Mouse (Mus musculus): ENCODE data around the gene Prss42. TPM values are rescaled to one million over a fixed set of nuclear protein-coding genes. Genes with fewer than 3 reads are reported as not detected.
A peak's percentile ranks its signal among the peaks of the same experiment; 100 is the strongest.

Prss42 gene
- polyA plus RNA-seq, 1 experiment from 2014 or later: not detected

DNA sequence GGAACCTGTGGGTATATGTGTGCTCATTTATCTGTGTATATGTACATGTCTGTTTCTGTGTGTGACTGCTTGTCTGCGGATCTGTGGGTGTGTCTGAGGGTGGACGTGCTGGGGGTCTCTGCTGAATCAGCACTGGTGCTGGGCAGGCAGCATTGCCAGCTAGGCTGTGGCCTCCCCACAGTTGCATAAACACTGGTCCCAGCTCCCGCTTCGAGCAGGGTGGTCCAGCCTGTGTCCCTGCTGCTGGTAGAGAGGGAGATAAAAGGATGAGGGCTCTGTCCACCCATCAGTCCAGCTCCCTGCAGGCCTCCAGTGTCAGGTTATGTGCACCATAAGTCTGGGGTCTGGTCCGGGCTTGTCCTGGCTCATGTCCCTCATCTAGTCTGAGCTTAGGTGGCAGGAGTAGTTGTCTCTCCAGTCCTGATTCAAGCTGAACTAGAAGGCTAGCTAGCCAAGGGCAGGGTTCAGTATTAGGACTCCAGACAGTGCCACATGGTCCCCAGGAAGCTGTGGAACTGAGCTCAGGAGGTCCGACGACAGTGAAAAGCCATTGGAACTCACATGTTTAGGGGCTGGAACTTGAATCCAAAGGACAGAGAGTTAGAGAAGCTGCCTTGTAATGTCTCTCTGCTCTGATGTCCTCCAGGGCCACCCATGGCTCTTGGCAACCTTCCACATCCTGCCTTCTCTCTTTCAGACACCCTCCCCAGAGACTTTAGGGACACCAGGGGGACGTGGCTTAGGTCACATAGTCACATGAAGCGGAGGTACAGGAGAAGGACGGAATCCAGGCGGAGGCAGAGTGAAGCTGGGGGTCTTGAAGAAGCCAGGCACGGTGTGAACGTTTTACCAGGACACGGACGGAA, 23.3 kb upstream of the Prss42 start:
- H3K9me3 ChIP-seq: no peaks in the 10 kb centered on the region
- H3K27me3 ChIP-seq (replicated peaks; ENCODE audit: low read depth, poor library complexity, severe bottlenecking): peaks cover 22% of the 10 kb centered on the region
- WGBS: 79% methylated on average over 15 of the region's 15 CpGs
- DNase-seq (ENCODE audit: low spot score): no peak
- peaks cover 7% of the 10 kb centered on the region for H3K4me1 ChIP-seq
- H3K27ac ChIP-seq (replicated peaks): 0 out of 2 replicates have a peak overlapping the region, but pooled peaks have one; percentile 32
- no peak overlapping the region for H3K4me3 ChIP-seq
- H3K36me3 ChIP-seq (replicated peaks): no peaks in the 10 kb centered on the region

DNA sequence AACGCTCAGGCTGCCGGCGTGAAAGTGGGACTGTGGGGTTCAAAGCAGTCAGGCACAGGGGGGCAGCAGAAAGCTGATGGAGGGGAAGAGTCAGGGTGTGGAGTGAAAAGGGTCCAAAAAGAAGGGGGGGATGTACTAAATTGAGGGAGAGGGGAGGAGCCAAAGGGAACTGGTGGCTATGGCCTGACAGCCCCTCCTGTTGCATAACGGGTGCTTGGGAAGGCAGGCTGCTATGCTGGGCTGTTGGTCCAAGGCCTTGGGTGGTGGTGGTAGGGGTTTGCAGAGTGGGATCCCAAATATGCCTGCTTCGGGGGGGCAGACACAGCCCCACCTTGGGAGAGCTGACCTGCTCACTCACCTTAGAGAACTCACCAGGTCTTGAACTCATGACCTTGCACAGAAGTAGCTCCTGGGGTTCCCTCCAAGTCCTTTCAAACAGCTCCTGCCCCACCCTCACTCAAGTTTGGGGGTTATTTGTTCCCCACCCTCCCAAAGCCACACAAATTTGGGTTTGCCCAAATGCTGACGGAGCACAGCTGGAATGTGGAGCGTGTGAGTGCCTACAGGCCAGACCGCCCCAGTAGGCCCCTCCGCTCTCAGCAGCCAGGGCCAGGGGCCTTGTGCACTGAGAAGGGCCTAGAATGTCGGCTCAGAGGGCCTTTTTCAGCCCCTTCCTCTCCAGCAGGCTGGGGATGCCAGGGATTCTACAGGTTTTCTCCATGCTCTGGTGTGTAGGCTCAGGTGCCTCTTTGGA, 22.5 kb upstream of the Prss42 start:
- peaks cover 9% of the 10 kb centered on the region for H3K4me1 ChIP-seq
- 0 out of 2 replicates have a peak overlapping the region, but pooled peaks have one; percentile 32 for H3K27ac ChIP-seq (replicated peaks)
- H3K36me3 ChIP-seq (replicated peaks): no peaks in the 10 kb centered on the region
- no peak overlapping the region for H3K4me3 ChIP-seq
- no peaks in the 10 kb centered on the region for H3K9me3 ChIP-seq
- 82% methylated on average over 10 of the region's 10 CpGs for WGBS
- peaks cover 30% of the 10 kb centered on the region for H3K27me3 ChIP-seq (replicated peaks; ENCODE audit: low read depth, poor library complexity, severe bottlenecking)
- DNase-seq (ENCODE audit: low spot score): no peak

- Histone ChIP-seq H3K4me1 (peaks cover 33% of the 10 kb centered on the region), H3K36me3 (replicated peaks) (no peaks in the 10 kb centered on the region)
- WGBS: 84% methylated on average over 1 of the region's 1 CpGs
Measured at GRCm38 (mm10) chr9:110778100-110778499, 19.9 kb upstream of the Prss42 start.

GRCm38 (mm10) chr9:110778559-110778958, 19.4 kb upstream of the Prss42 start:
- Histone ChIP-seq H3K27me3 (replicated peaks; ENCODE audit: low read depth, poor library complexity, severe bottlenecking) (peaks cover 43% of the 10 kb centered on the region), H3K36me3 (replicated peaks) (no peaks in the 10 kb centered on the region), H3K27ac (replicated peaks) (no peak overlapping the region), H3K4me3 (no peak overlapping the region), H3K9me3 (no peaks in the 10 kb centered on the region), H3K4me1 (peaks cover 37% of the 10 kb centered on the region)
- 83% methylated on average over 7 of the region's 7 CpGs for WGBS
- DNase-seq (ENCODE audit: low spot score): no peak

More at GRCm38 (mm10) chr9:110778100-110778499, 19.9 kb upstream of the Prss42 start:
- DNase-seq (ENCODE audit: low spot score): no peak
- Histone ChIP-seq H3K27me3 (replicated peaks; ENCODE audit: low read depth, poor library complexity, severe bottlenecking) (peaks cover 43% of the 10 kb centered on the region), H3K9me3 (no peaks in the 10 kb centered on the region), H3K4me3 (no peak overlapping the region), H3K27ac (replicated peaks) (no peak overlapping the region)

DNA sequence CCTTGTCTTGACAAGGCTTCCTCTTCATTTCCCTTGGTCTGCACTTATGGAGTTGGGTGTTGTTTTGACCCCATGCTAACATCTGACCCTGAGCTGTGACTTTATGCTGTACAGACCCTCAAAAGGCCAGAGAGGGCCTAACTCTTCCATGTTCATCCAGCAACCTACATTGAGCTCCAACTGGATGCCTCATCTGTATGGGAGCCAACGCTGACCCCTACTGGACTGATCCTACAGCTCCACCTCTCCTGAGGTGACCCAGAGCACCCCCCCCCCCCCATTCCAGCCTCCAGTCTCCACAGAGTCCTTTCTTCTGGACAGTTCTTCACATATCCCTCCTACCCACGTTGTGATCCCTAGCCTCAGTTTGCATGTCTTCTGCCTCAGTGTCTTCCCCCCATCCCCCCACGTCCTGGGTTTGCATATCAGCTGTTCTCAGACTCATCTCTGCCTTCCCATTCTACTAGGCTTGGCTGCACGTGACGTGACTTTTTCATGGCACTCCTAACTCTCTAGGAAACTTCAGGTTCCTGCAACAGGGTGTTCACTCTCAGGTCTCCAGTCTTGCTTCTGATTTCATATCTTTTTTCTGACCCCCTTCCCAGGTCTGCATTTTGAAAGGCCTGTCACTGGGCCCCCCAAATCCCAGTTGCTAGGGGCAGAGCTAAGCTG, 18.6 kb upstream of the Prss42 start:
- 59% methylated on average over 5 of the region's 5 CpGs for WGBS
- Histone ChIP-seq H3K4me3 (no peak overlapping the region), H3K4me1 (peaks cover 44% of the 10 kb centered on the region), H3K27me3 (replicated peaks; ENCODE audit: low read depth, poor library complexity, severe bottlenecking) (peaks cover 43% of the 10 kb centered on the region), H3K27ac (replicated peaks) (no peak overlapping the region), H3K9me3 (no peaks in the 10 kb centered on the region), H3K36me3 (replicated peaks) (no peaks in the 10 kb centered on the region)
- peak; percentile 30 for DNase-seq (ENCODE audit: low spot score)

DNA sequence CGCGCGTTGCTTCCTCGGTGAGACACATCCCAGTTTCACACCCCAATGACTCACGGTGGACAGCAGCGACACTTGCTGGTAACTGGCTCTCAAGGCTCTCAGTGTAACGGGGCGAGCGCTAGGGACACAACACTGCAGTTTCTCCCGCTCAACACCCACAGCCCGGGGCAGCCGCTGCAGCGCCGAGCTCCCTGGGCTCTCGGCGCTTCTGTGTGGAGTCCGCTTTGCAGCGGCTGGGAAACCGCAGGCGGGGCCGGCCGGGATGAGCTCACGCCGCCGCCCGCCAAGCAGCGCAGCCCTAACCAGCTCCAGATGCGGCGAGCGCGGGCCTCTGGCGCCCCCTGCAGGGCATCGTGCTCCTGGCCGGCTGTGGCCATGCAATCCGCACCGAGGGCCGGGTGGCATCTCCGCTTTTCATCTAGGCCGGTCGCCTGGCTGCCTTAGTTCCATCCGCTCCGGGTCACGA, 16.7 kb upstream of the Prss42 start:
- DNase-seq (ENCODE audit: low spot score): peak; percentile 98
- peaks cover 44% of the 10 kb centered on the region for H3K4me1 ChIP-seq
- WGBS: under 1% methylated on average over 43 of the region's 43 CpGs
- peak overlapping the region; percentile 87 for H3K27ac ChIP-seq (replicated peaks)
- no peaks in the 10 kb centered on the region for H3K9me3 ChIP-seq
- peak overlapping the region; percentile 57 for H3K4me3 ChIP-seq
- no peaks in the 10 kb centered on the region for H3K36me3 ChIP-seq (replicated peaks)
- peaks cover 43% of the 10 kb centered on the region for H3K27me3 ChIP-seq (replicated peaks; ENCODE audit: low read depth, poor library complexity, severe bottlenecking)

- WGBS: under 1% methylated on average over 23 of the region's 23 CpGs
- H3K4me1 ChIP-seq: peaks cover 44% of the 10 kb centered on the region
- peak overlapping the region; percentile 57 for H3K4me3 ChIP-seq
- peaks cover 43% of the 10 kb centered on the region for H3K27me3 ChIP-seq (replicated peaks; ENCODE audit: low read depth, poor library complexity, severe bottlenecking)
- H3K9me3 ChIP-seq: no peaks in the 10 kb centered on the region
- H3K36me3 ChIP-seq (replicated peaks): no peaks in the 10 kb centered on the region
- H3K27ac ChIP-seq (replicated peaks): peak overlapping the region; percentile 87
- DNase-seq (ENCODE audit: low spot score): peak; percentile 91
Measured at GRCm38 (mm10) chr9:110781731-110782130, 16.2 kb upstream of the Prss42 start.

DNA sequence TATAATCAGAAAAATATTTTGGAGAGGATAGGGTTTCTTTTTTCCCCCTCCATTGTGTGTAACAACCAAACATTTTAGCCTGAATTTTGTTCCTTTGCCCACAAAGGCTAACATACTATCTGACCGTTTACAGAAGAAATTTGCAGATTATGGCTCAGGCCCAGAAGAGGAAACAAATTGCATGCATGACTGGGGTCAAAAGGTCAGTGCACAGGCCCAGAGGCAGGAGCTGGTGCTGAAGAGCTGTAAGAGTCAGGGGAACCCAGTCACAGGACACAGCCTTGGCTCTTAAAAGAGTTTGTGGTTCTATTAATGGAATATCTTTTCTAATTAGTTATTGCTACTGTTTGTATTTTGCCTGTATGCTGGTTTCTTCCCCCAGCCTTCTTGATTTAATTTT, 14.4 kb upstream of the Prss42 start:
- Histone ChIP-seq H3K36me3 (replicated peaks) (no peaks in the 10 kb centered on the region), H3K27me3 (replicated peaks; ENCODE audit: low read depth, poor library complexity, severe bottlenecking) (peaks cover 29% of the 10 kb centered on the region), H3K27ac (replicated peaks) (no peak overlapping the region), H3K4me3 (no peak overlapping the region), H3K9me3 (no peaks in the 10 kb centered on the region), H3K4me1 (peaks cover 44% of the 10 kb centered on the region)
- WGBS: 13% methylated on average over 1 of the region's 1 CpGs
- peak; percentile 40 for DNase-seq (ENCODE audit: low spot score)

- WGBS: 89% methylated on average over 3 of the region's 3 CpGs
- peaks cover 11% of the 10 kb centered on the region for H3K4me1 ChIP-seq
Measured at GRCm38 (mm10) chr9:110788169-110788568, 9.8 kb upstream of the Prss42 start.

DNA sequence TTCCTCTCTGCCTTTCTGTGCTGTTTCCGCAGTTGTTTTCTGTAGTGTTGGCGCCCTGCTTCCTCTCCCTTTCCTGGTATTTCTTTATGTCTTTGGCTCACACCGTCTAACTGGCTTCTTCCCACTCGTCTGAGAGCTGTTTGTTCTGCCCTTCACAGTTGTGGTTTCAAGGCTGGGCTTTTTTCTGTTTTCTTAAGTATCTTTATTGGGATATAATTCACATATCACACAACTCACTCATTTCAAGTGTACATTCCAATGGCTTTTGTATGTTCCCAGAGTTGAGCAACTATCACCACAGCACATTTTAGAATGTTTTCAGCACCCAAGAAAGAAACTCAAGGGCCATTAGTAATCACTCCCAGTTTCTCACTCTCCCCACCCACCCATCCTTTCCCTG, 7.5 kb upstream of the Prss42 start:
- H3K4me3 ChIP-seq: no peak overlapping the region
- no peaks in the 10 kb centered on the region for H3K9me3 ChIP-seq
- H3K27me3 ChIP-seq (replicated peaks; ENCODE audit: low read depth, poor library complexity, severe bottlenecking): no peaks in the 10 kb centered on the region
- H3K27ac ChIP-seq (replicated peaks): no peak overlapping the region
- WGBS: 78% methylated on average over 4 of the region's 4 CpGs
- no peak for DNase-seq (ENCODE audit: low spot score)
- H3K4me1 ChIP-seq: no peaks in the 10 kb centered on the region
- H3K36me3 ChIP-seq (replicated peaks): no peaks in the 10 kb centered on the region

More at GRCm38 (mm10) chr9:110788169-110788568, 9.8 kb upstream of the Prss42 start:
- H3K9me3 ChIP-seq: no peaks in the 10 kb centered on the region
- no peaks in the 10 kb centered on the region for H3K36me3 ChIP-seq (replicated peaks)
- no peaks in the 10 kb centered on the region for H3K27me3 ChIP-seq (replicated peaks; ENCODE audit: low read depth, poor library complexity, severe bottlenecking)
- no peak for DNase-seq (ENCODE audit: low spot score)
- H3K27ac ChIP-seq (replicated peaks): no peak overlapping the region
- no peak overlapping the region for H3K4me3 ChIP-seq

DNA sequence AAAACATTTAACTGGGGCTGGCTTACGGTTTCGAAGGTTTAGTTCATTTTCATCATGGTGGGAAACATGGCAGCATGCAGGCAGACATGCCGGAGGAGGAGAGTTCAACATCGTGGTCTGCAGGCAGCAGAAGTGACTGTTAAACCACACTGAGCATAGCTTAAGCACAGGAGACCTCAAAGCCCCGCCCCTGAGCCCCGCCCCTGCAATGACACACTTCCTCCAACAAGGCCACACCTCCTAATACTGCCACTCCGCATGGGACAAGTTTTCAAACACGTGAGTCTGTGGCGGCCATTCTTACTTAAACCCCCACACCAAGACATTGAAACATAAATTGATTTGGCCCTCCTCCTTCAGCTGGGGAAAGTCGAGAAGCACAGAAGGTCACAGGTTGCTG, 953 bp upstream of the Prss42 start:
- WGBS: 84% methylated on average over 10 of the region's 10 CpGs
- H3K4me3 ChIP-seq: no peak overlapping the region
- DNase-seq (ENCODE audit: low spot score): no peak
- H3K27me3 ChIP-seq (replicated peaks; ENCODE audit: low read depth, poor library complexity, severe bottlenecking): no peaks in the 10 kb centered on the region
- no peaks in the 10 kb centered on the region for H3K4me1 ChIP-seq
- H3K36me3 ChIP-seq (replicated peaks): no peaks in the 10 kb centered on the region
- H3K27ac ChIP-seq (replicated peaks): no peak overlapping the region
- H3K9me3 ChIP-seq: no peaks in the 10 kb centered on the region

GRCm38 (mm10) chr9:110800834-110801479, 3.0 kb downstream of the Prss42 start:
- H3K4me3 ChIP-seq: no peak overlapping the region
- H3K27ac ChIP-seq (replicated peaks): no peak overlapping the region
- peaks cover 5% of the 10 kb centered on the region; the same call in 1 of the 2 replicates for H3K4me1 ChIP-seq
- H3K9me3 ChIP-seq: no peaks in the 10 kb centered on the region
- H3K36me3 ChIP-seq (replicated peaks): no peaks in the 10 kb centered on the region
- no peaks in the 10 kb centered on the region for H3K27me3 ChIP-seq (replicated peaks; ENCODE audit: low read depth, poor library complexity, severe bottlenecking)
- no peak for DNase-seq (ENCODE audit: low spot score)
- 93% methylated on average over 8 of the region's 8 CpGs for WGBS

All from embryonic facial prominence, embryonic 10.5 days (tissue).